Mouse (Mus musculus) heart, postnatal 0 days (tissue): Measurements from ENCODE around the gene Ywhag.

ENCODE experiments used
- CTCF ChIP-seq: IDR thresholded peaks from 2 replicates; pipeline ENCODE4 v1.5.1; 2016; ENCODE audit warnings: antibody characterized with exemption, control low read depth, low read depth
- EP300 ChIP-seq: IDR thresholded peaks from 2 replicates; pipeline ENCODE4 v1.6.1; 2016; ENCODE audit warnings: antibody characterized with exemption, low read depth

DNA sequence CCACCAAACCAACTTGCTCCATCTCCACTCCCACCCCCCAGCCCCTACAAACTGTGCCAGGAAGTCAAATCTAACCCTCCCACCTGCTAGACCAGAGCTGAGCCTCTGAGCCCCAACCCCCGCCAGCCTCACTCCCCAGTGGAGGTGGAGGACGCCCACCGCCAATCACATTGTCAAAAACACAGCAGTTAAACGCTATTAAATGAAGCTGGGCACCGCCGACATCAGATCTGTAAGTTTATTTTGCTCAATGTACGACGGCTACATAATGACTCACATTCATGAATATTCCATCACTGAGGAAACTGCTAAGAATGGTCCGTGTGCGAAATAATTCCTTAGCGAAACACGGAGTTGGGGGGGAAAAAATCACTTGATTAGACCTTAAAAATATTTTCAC lies 26.2 kb downstream of the Ywhag start:
- no peak for TF ChIP-seq CTCF
- no peak for TF ChIP-seq EP300
